Comparison of ENCODE assay signal across 31 mouse cellular contexts in genomic region chr15:37154934-37155333, GRCm38 (mm10).
"Had no signal": no experiment of that assay in that cellular context is flagged by ENCODE, and none has a peak within 500 bp of the region (broad histone marks: within the 10 kb centered on the region; RNA-seq: fewer than 3 reads in every experiment).

No protein-coding gene starts in this region.

- H3K9me3 ChIP-seq: limb, embryonic 10.5 days; limb, embryonic 12.5 days; limb, embryonic 13.5 days; limb, embryonic 15.5 days; liver, embryonic 12.5 days; liver, embryonic 13.5 days; liver, embryonic 15.5 days; lung, embryonic 15.5 days; midbrain, embryonic 10.5 days; midbrain, embryonic 12.5 days; midbrain, embryonic 15.5 days; neural tube, embryonic 12.5 days had no signal

- H3K4me3 ChIP-seq: left cerebral cortex, adult 2 months; limb, embryonic 10.5 days; limb, embryonic 12.5 days; limb, embryonic 13.5 days; limb, embryonic 15.5 days; liver, embryonic 12.5 days; liver, embryonic 13.5 days; liver, embryonic 15.5 days; lung, embryonic 15.5 days; megakaryocyte, embryonic 14.5 days; midbrain, embryonic 10.5 days; midbrain, embryonic 12.5 days; midbrain, embryonic 15.5 days; myocyte; neural tube, embryonic 12.5 days had no signal

- H3K9ac ChIP-seq: limb, embryonic 12.5 days; limb, embryonic 13.5 days; limb, embryonic 15.5 days; liver, embryonic 12.5 days; liver, embryonic 13.5 days; liver, embryonic 14.5 days; liver, embryonic 15.5 days; liver, postnatal 0 days; lung, embryonic 14.5 days; lung, embryonic 15.5 days; midbrain, embryonic 12.5 days; midbrain, embryonic 15.5 days; neural tube, embryonic 12.5 days had no signal

- H3K27me3 ChIP-seq: limb, embryonic 12.5 days; limb, embryonic 13.5 days; limb, embryonic 15.5 days; liver, embryonic 12.5 days; liver, embryonic 15.5 days; lung, embryonic 15.5 days; midbrain, embryonic 12.5 days; midbrain, embryonic 15.5 days; neural tube, embryonic 12.5 days had no signal

- ATAC-seq: liver, embryonic 12.5 days; liver, postnatal 0 days; lung, postnatal 0 days; midbrain, embryonic 15.5 days; midbrain, embryonic 16.5 days had no signal

- H3K27ac ChIP-seq: left cerebral cortex, adult 2 months; limb, embryonic 10.5 days; limb, embryonic 12.5 days; limb, embryonic 13.5 days; limb, embryonic 15.5 days; liver, embryonic 12.5 days; liver, embryonic 13.5 days; liver, embryonic 14.5 days; liver, embryonic 15.5 days; lung, embryonic 15.5 days; macrophage; midbrain, embryonic 10.5 days; midbrain, embryonic 12.5 days; midbrain, embryonic 15.5 days; neural tube, embryonic 12.5 days had no signal

- H3K36me3 ChIP-seq: limb, embryonic 10.5 days; limb, embryonic 12.5 days; limb, embryonic 13.5 days; limb, embryonic 15.5 days; liver, embryonic 12.5 days; liver, embryonic 13.5 days; liver, embryonic 15.5 days; lung, embryonic 15.5 days; midbrain, embryonic 10.5 days; midbrain, embryonic 12.5 days; midbrain, embryonic 15.5 days; neural tube, embryonic 12.5 days had no signal

- H3K4me1 ChIP-seq: liver, embryonic 12.5 days; liver, embryonic 13.5 days; liver, embryonic 15.5 days; megakaryocyte, embryonic 14.5 days; midbrain, embryonic 15.5 days; neural tube, embryonic 12.5 days had no signal

- H3K4me2 ChIP-seq: limb, embryonic 12.5 days; limb, embryonic 13.5 days; limb, embryonic 15.5 days; liver, embryonic 11.5 days; liver, embryonic 12.5 days; liver, embryonic 13.5 days; liver, embryonic 15.5 days; lung, embryonic 14.5 days; lung, embryonic 15.5 days; midbrain, embryonic 12.5 days; midbrain, embryonic 15.5 days; neural tube, embryonic 12.5 days had no signal

- DNase-seq: left cerebral cortex, postnatal 4 days; liver; liver, embryonic 13.5 days; liver, postnatal 0 days; lung, adult 18-20 months; lung, adult 2 months; lung, embryonic 14.5 days; lung, postnatal 10 days; lung, postnatal 14 days; lung, postnatal 36 days; lung, postnatal 4 days; midbrain, embryonic 14.5 days had no signal
